Mouse (Mus musculus) heart, postnatal 0 days (tissue): ENCODE results near the gene Ppa1. TPM values are rescaled to one million over a fixed set of nuclear protein-coding genes. Genes with fewer than 3 reads are reported as not detected.

Experiments
- ATAC-seq: fragments of 200-750 bp; cut with Nextera tagmentation; 2 replicates; pipeline ENCODE4 v1.8.0; 2017; ENCODE audit warnings: low read depth, moderate number of reproducible peaks, moderate library complexity; ENCODE audit not compliant: insufficient read depth
- DNase-seq: peaks from one replicate; pipeline ENCODE4 v3.0.0-alpha.2; 2016; ENCODE audit warnings: low spot score
- H3K27ac ChIP-seq: fragments of 300-500 bp; sonication (generic); 2 replicates; pipeline ENCODE4 v1.5.1; 2014; ENCODE audit warnings: low read depth, mild to moderate bottlenecking
- H3K27me3 ChIP-seq: fragments of 300-500 bp; sonication (generic); 2 replicates; pipeline ENCODE4 v1.6.1; 2014; ENCODE audit warnings: low read length, mixed read lengths; ENCODE audit not compliant: control insufficient read depth, insufficient read depth
- H3K36me3 ChIP-seq: fragments of 300-500 bp; sonication (generic); replicated peaks from 2 replicates; pipeline ENCODE4 v1.6.1; 2014; ENCODE audit warnings: low read length, mixed read lengths; ENCODE audit not compliant: control insufficient read depth, insufficient read depth
- H3K4me1 ChIP-seq: fragments of 300-500 bp; sonication (generic); 2 replicates; pipeline ENCODE4 v1.6.1; 2014; ENCODE audit warnings: antibody characterized with exemption; ENCODE audit not compliant: control insufficient read depth, insufficient read depth
- H3K4me2 ChIP-seq: fragments of 300-500 bp; sonication (generic); 2 replicates; pipeline ENCODE4 v1.6.1; 2014; ENCODE audit warnings: low read depth, mild to moderate bottlenecking, low read length, moderate library complexity
- H3K4me3 ChIP-seq: fragments of 300-500 bp; sonication (generic); 2 replicates; pipeline ENCODE4 v1.5.1; 2014; ENCODE audit warnings: low read depth, low read length
- H3K9ac ChIP-seq: fragments of 300-500 bp; sonication (generic); replicated peaks from 2 replicates; pipeline ENCODE4 v1.6.1; 2014; ENCODE audit warnings: low read depth, low read length, mixed read lengths
- H3K9me3 ChIP-seq: fragments of 300-500 bp; sonication (generic); replicated peaks from 2 replicates; pipeline ENCODE4 v1.6.1; 2016; ENCODE audit warnings: low read length; ENCODE audit not compliant: control insufficient read depth
- CTCF ChIP-seq: IDR thresholded peaks from 2 replicates; pipeline ENCODE4 v1.5.1; 2016; ENCODE audit warnings: antibody characterized with exemption, control low read depth, low read depth
- EP300 ChIP-seq: IDR thresholded peaks from 2 replicates; pipeline ENCODE4 v1.6.1; 2016; ENCODE audit warnings: antibody characterized with exemption, low read depth
- WGBS: fragments of 180-500 bp; shearing (Covaris S2); extraction: QIAGEN DNeasy Blood & Tissue Kit; methylation state at CpG from one replicate; pipeline ENCODE4 v1.1.7; 2014; 5-methylcytosine and 5-hydroxymethylcytosine counted together
- polyA plus RNA-seq: library from polyadenylated mRNA; unstranded; fragments of >200 nt; fragmentation: Nextera tagmentation; extraction: Ambion mirVana; gene quantifications from 2 replicates; pipeline ENCODE4 v1.2.1, GENCODE M21; 2015
- total RNA-seq: library from RNA; depleted of rRNA; stranded (reverse); fragments of >200 nt; gene quantifications from 2 replicates; pipeline ENCODE4 v1.2.3, GENCODE M21; 2014; ENCODE audit warnings: low replicate concordance

Ppa1 gene
- total and polyA plus RNA-seq, 2 experiments from 2014 or later = 35.5 to 53.0 TPM

GRCm38 (mm10) chr10:61715462-61715837 is 67.1 kb downstream of the Ppa1 start:
- Histone ChIP-seq H3K9ac (peak overlapping the region; percentile 59), H3K4me2 (peak overlapping the region; percentile 83), H3K4me3 (peak overlapping the region; percentile 69), H3K27me3 (no peaks in the 10 kb centered on the region), H3K36me3 (no peaks in the 10 kb centered on the region), H3K4me1 (peaks cover 8% of the 10 kb centered on the region; the same call in 1 of the 2 replicates), H3K27ac (peak overlapping the region; percentile 61), H3K9me3 (no peaks in the 10 kb centered on the region)
- DNase-seq = no peak
- WGBS = under 1% methylated on average over 11 of the region's 11 CpGs
- ATAC-seq = peak; percentile 7; the same call in 1 of the 2 replicates
- TF ChIP-seq EP300 = no peak
- no peak for TF ChIP-seq CTCF

GRCm38 (mm10) chr10:61715996-61716864 is 67.9 kb downstream of the Ppa1 start:
- WGBS = 51% methylated on average over 7 of the region's 7 CpGs
- TF ChIP-seq CTCF (no peak), EP300 (no peak)
- Histone ChIP-seq H3K4me1 (peaks cover 8% of the 10 kb centered on the region; the same call in 1 of the 2 replicates), H3K4me2 (peak overlapping the region; percentile 83), H3K27ac (peak overlapping the region; percentile 61), H3K9ac (0 out of 2 replicates have a peak overlapping the region, but pooled peaks have one; percentile 6), H3K4me3 (peak overlapping the region; percentile 69), H3K36me3 (no peaks in the 10 kb centered on the region), H3K9me3 (no peaks in the 10 kb centered on the region), H3K27me3 (no peaks in the 10 kb centered on the region)
- DNase-seq = peak; percentile 20
- peak; percentile 25; the same call in 1 of the 2 replicates for ATAC-seq

- H3K36me3 ChIP-seq = no peaks in the 10 kb centered on the region
- TF ChIP-seq EP300 (no peak), CTCF (no peak)
- WGBS = 89% methylated on average over 12 of the region's 12 CpGs
- H3K4me2 ChIP-seq = no peak overlapping the region
- H3K9ac ChIP-seq = no peak overlapping the region
- DNase-seq (no peak), ATAC-seq (no peak)
- H3K9me3 ChIP-seq = no peaks in the 10 kb centered on the region
- no peak overlapping the region for H3K4me3 ChIP-seq
- H3K27me3 ChIP-seq = no peaks in the 10 kb centered on the region
- H3K27ac ChIP-seq = no peak overlapping the region
- peaks cover 8% of the 10 kb centered on the region; the same call in 1 of the 2 replicates for H3K4me1 ChIP-seq
These were observed 69.3 kb downstream of the Ppa1 start for GRCm38 (mm10) chr10:61717406-61718296.

- TF ChIP-seq CTCF (no peak), EP300 (no peak)
- WGBS = 86% methylated on average over 7 of the region's 7 CpGs
These were observed 72.0 kb downstream of the Ppa1 start for GRCm38 (mm10) chr10:61720331-61720730.

GRCm38 (mm10) chr10:61722215-61722614 is 73.9 kb downstream of the Ppa1 start:
- Histone ChIP-seq H3K27ac (no peak overlapping the region), H3K36me3 (0 out of 2 replicates have a peak, but pooled peaks cover 5% of the 10 kb centered on the region), H3K9ac (no peak overlapping the region), H3K4me3 (no peak overlapping the region), H3K27me3 (no peaks in the 10 kb centered on the region), H3K4me2 (no peak overlapping the region), H3K9me3 (no peaks in the 10 kb centered on the region), H3K4me1 (no peaks in the 10 kb centered on the region; the same call in 1 of the 2 replicates)
- TF ChIP-seq EP300 (no peak), CTCF (no peak)
- no peak for ATAC-seq
- DNase-seq = no peak
- 89% methylated on average over 3 of the region's 3 CpGs for WGBS

More at GRCm38 (mm10) chr10:61720331-61720730, 72.0 kb downstream of the Ppa1 start:
- Histone ChIP-seq H3K27ac (no peak overlapping the region), H3K27me3 (no peaks in the 10 kb centered on the region), H3K9ac (no peak overlapping the region), H3K4me3 (no peak overlapping the region), H3K4me2 (no peak overlapping the region), H3K9me3 (no peaks in the 10 kb centered on the region), H3K36me3 (no peaks in the 10 kb centered on the region), H3K4me1 (peaks cover 8% of the 10 kb centered on the region; the same call in 1 of the 2 replicates)
- DNase-seq (no peak), ATAC-seq (no peak)
